Mouse (Mus musculus) myocyte (in vitro differentiated cells): Measurements from ENCODE around the gene Mmp9. TPM values are rescaled to one million over a fixed set of nuclear protein-coding genes. Genes with fewer than 3 reads are reported as not detected.
A peak's percentile ranks its signal among the peaks of the same experiment; 100 is the strongest.

Source experiments
- H3K27me3 ChIP-seq: one replicate; pipeline ENCODE4 v1.6.1; 2011; ENCODE audit not compliant: control insufficient read depth, insufficient read depth, insufficient read length
- H3K36me3 ChIP-seq: one replicate; pipeline ENCODE4 v1.6.1; 2011; ENCODE audit not compliant: control insufficient read depth, insufficient read depth
- H3K4me2 ChIP-seq: one replicate; pipeline ENCODE4 v1.6.1; 2011; ENCODE audit warnings: low read depth, control low read depth
- H3K4me3 ChIP-seq: one replicate; pipeline ENCODE4 v1.5.1; 2011; ENCODE audit warnings: mild to moderate bottlenecking, control low read depth, moderate library complexity
- H3K79me2 ChIP-seq: one replicate; pipeline ENCODE4 v1.6.1; 2011; ENCODE audit not compliant: control insufficient read depth, insufficient read depth
- H3ac ChIP-seq: one replicate; pipeline ENCODE4 v1.6.1; 2011; ENCODE audit not compliant: control insufficient read depth, insufficient read length
- CEBPB ChIP-seq: IDR thresholded peaks from 2 replicates; pipeline ENCODE4 v1.6.1; 2011; ENCODE audit warnings: mild to moderate bottlenecking, moderate library complexity; ENCODE audit not compliant: poor library complexity, insufficient read depth, severe bottlenecking
- E2F4 ChIP-seq: IDR thresholded peaks from one replicate; pipeline ENCODE4 v1.6.1; 2011; ENCODE audit warnings: mild to moderate bottlenecking, control low read depth, moderate library complexity; ENCODE audit not compliant: insufficient read depth
- MAX ChIP-seq: IDR thresholded peaks from one replicate; pipeline ENCODE4 v1.6.1; 2011; ENCODE audit warnings: low read depth, mild to moderate bottlenecking, control low read depth
- MYOD1 ChIP-seq, 3 experiments: IDR thresholded peaks; one replicate each; pipeline ENCODE4 v1.6.1; 2011; ENCODE audit warnings: control low read depth in 2 of 3, low read depth in 2 of 3, mild to moderate bottlenecking in 2 of 3, moderate library complexity in 1 of 3; ENCODE audit not compliant: insufficient read length in 2 of 3, control insufficient read depth in 1 of 3
- MYOG ChIP-seq, 3 experiments: IDR thresholded peaks; one replicate each; pipeline ENCODE4 v1.6.1; 2011; ENCODE audit warnings: control low read depth in 2 of 3, low read depth in 2 of 3, mild to moderate bottlenecking in 2 of 3; ENCODE audit not compliant: insufficient read length in 2 of 3, control insufficient read depth in 1 of 3, insufficient read depth in 1 of 3
- POLR2A ChIP-seq: IDR thresholded peaks from one replicate; pipeline ENCODE4 v1.6.1; 2011; ENCODE audit warnings: low read depth, mild to moderate bottlenecking, control low read depth, moderate library complexity; ENCODE audit not compliant: insufficient read length
- POLR2AphosphoS2 ChIP-seq: IDR thresholded peaks from one replicate; pipeline ENCODE4 v1.6.1; 2011; ENCODE audit warnings: low read depth, control low read depth; ENCODE audit not compliant: insufficient read length
- REST ChIP-seq: IDR thresholded peaks from one replicate; pipeline ENCODE4 v1.6.1; 2011; ENCODE audit warnings: mild to moderate bottlenecking, control low read depth, moderate library complexity; ENCODE audit not compliant: insufficient read depth, insufficient read length
- SRF ChIP-seq: IDR thresholded peaks from one replicate; pipeline ENCODE4 v1.6.1; 2011; ENCODE audit warnings: low read depth; ENCODE audit not compliant: control insufficient read depth, insufficient read length
- TCF12 ChIP-seq: IDR thresholded peaks from one replicate; pipeline ENCODE4 v1.6.1; 2011; ENCODE audit warnings: mild to moderate bottlenecking, control low read depth; ENCODE audit not compliant: poor library complexity, insufficient read depth, severe bottlenecking
- TCF3 ChIP-seq: IDR thresholded peaks from one replicate; pipeline ENCODE4 v1.6.1; 2011; ENCODE audit warnings: low read depth, control low read depth; ENCODE audit not compliant: insufficient read length
- USF1 ChIP-seq: IDR thresholded peaks from one replicate; pipeline ENCODE4 v1.6.1; 2011; ENCODE audit warnings: low read depth, mild to moderate bottlenecking, control low read depth, moderate library complexity
- polyA plus RNA-seq: library from polyadenylated mRNA; unstranded; fragments of >200 nt; fragmentation: generic; extraction: Trizol; gene quantifications from one replicate; pipeline ENCODE4 v1.2.1, GENCODE M21; 2012; ENCODE audit warnings: missing spikeins

Mmp9 gene
- polyA plus RNA-seq, 1 experiment: 1.7 TPM

DNA sequence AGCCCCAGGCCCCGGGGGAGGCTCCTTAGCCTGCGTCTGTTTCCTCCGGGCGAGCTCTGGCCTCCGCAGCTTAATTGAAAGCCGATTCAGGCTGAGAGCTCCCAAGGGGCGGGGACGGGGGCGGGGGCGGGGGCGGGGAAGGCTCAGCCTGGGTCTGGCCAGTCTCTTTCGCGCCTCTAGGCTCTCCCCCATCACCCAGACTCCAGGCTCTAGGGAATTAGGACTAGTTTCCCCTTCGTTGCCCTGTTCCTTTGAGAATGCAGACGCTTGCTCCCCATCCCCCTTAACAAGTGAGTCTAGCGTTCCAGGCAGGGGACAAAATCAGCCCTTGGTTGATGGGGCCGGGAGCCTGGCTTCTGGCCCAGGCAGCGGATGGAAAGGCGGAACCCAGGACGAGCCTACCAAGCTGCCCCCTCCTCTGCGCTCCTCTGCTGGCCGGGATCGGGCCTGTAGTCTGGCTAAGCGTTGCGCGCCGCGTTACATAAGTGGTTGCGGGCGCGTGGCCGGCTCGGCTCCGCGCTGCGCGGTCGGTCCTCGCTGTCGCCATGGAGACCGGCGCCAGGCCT lies 30.1 kb downstream of the Mmp9 start:
- H3ac ChIP-seq: no peak overlapping the region
- H3K79me2 ChIP-seq: no peaks in the 10 kb centered on the region
- H3K27me3 ChIP-seq: peaks cover 59% of the 10 kb centered on the region
- no peaks in the 10 kb centered on the region for H3K36me3 ChIP-seq
- TF ChIP-seq TCF12 (no peak), MYOD1 (IDR thresholded peaks at IDR 0.05; ENCODE audit: control insufficient read depth in 1 of 3, insufficient read length in 2 of 3, low read depth in 2 of 3) (no peak), MYOG (IDR thresholded peaks at IDR 0.05; ENCODE audit: control insufficient read depth in 1 of 3, insufficient read depth in 1 of 3, insufficient read length in 2 of 3, low read depth in 2 of 3) (no peak), CEBPB (no peak), POLR2A (no peak), USF1 (no peak), MAX (no peak), SRF (no peak), E2F4 (no peak), REST (no peak), TCF3 (no peak), POLR2AphosphoS2 (no peak)
- H3K4me3 ChIP-seq: no peak overlapping the region
- no peak overlapping the region for H3K4me2 ChIP-seq

DNA sequence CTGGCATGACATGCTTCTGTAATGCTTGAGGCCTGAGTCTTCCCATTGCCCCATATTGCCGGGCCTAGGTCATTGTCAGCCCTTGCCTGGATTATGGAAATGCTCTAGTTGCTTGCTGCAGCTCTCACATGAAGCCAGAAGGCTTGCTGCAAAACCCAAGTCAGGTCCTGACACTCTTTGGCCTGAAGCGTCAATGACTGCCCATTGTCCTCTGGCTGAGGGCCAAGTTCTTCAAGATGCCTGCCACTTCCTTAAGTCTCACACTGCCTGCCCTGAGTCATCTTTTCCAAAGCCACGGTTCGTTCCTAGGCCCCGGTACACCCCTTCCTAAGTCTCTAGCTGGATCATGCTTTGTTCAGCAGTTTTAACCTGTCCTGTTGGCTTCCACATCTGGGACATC lies 32.1 kb downstream of the Mmp9 start:
- Histone ChIP-seq H3ac (no peak overlapping the region), H3K36me3 (no peaks in the 10 kb centered on the region), H3K4me3 (no peak overlapping the region), H3K79me2 (no peaks in the 10 kb centered on the region), H3K27me3 (peaks cover 67% of the 10 kb centered on the region), H3K4me2 (no peak overlapping the region)
- no peak for TF ChIP-seq REST
- TF ChIP-seq MYOG (IDR thresholded peaks at IDR 0.05; ENCODE audit: control insufficient read depth in 1 of 3, insufficient read depth in 1 of 3, insufficient read length in 2 of 3, low read depth in 2 of 3): no peak
- no peak for TF ChIP-seq USF1
- no peak for TF ChIP-seq E2F4
- no peak for TF ChIP-seq MYOD1 (IDR thresholded peaks at IDR 0.05; ENCODE audit: control insufficient read depth in 1 of 3, insufficient read length in 2 of 3, low read depth in 2 of 3)
- no peak for TF ChIP-seq CEBPB
- no peak for TF ChIP-seq TCF12
- TF ChIP-seq POLR2AphosphoS2: no peak
- TF ChIP-seq TCF3: no peak
- no peak for TF ChIP-seq MAX
- no peak for TF ChIP-seq POLR2A
- no peak for TF ChIP-seq SRF

DNA sequence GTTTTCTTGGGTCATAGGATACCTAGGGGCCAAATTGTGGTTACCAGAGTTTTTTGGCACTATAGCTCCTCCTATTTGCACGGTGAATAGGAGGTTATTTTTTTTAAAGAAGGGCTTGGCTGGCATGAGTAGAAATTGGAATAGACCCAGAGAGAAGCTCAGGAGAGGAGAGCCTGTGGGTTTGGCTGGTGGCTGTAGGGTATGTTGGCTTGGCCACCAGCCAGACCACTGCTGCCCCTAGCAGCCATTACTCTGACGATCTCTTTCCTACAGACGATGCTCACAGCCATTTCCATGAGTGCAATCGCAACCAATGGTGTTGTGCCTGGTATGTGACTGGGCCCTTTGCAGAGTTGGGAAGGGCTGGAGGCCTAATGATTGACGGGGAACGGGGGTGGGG lies 35.0 kb downstream of the Mmp9 start:
- Histone ChIP-seq H3ac (no peak overlapping the region), H3K36me3 (no peaks in the 10 kb centered on the region), H3K27me3 (peaks cover 37% of the 10 kb centered on the region), H3K4me2 (no peak overlapping the region), H3K79me2 (no peaks in the 10 kb centered on the region), H3K4me3 (no peak overlapping the region)
- TF ChIP-seq MAX (no peak), E2F4 (no peak), POLR2A (no peak), TCF3 (no peak), MYOD1 (IDR thresholded peaks at IDR 0.05; ENCODE audit: control insufficient read depth in 1 of 3, insufficient read length in 2 of 3, low read depth in 2 of 3) (no peak), POLR2AphosphoS2 (no peak), CEBPB (no peak), SRF (no peak), REST (no peak), TCF12 (no peak), USF1 (no peak), MYOG (IDR thresholded peaks at IDR 0.05; ENCODE audit: control insufficient read depth in 1 of 3, insufficient read depth in 1 of 3, insufficient read length in 2 of 3, low read depth in 2 of 3) (no peak)

DNA sequence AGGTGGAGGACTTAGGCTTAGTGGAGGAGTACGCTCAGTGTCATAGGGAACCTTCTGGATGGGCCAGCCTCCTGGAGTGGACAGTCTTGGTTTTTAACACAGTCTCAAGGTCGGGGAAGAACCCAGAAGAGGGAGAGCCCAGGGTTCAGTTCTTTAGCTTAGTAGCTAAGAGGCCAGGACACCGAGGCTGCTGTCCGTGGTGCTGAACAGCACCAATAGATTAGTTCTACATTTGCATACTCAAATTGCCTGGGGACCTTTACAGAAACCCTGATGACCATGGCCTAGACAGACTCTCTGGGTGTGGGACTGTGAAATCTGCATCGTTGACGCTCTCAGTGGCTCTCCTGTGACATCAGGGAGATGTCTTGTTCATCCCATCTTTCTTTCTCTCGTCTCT lies 39.2 kb downstream of the Mmp9 start:
- peaks cover 30% of the 10 kb centered on the region for H3K27me3 ChIP-seq
- H3K4me3 ChIP-seq: no peak overlapping the region
- no peaks in the 10 kb centered on the region for H3K36me3 ChIP-seq
- TF ChIP-seq E2F4 (no peak), MAX (no peak), MYOG (IDR thresholded peaks at IDR 0.05; ENCODE audit: control insufficient read depth in 1 of 3, insufficient read depth in 1 of 3, insufficient read length in 2 of 3, low read depth in 2 of 3) (no peak), POLR2A (no peak), TCF12 (no peak), REST (peak; percentile 86)
- H3K4me2 ChIP-seq: no peak overlapping the region
- no peaks in the 10 kb centered on the region for H3K79me2 ChIP-seq
- H3ac ChIP-seq: no peak overlapping the region

DNA sequence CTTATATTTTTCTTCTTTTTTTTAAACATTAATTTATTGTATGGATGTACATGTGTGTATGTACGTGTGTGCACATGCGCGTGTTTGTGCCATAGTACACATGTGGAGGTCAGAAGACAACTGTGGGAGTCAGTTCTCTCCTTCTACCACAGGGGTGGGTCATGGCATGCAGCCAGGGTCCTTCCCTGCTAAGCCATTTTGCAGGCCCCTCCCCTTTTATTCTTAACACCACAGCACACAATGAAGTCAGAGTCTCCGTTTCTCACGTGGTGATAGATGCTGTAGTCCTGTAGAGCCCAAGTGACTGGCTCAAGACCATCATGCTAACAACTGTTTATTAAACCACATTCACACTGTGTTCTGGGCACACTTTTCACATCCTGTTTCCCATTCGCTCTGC lies 45.4 kb downstream of the Mmp9 start:
- TF ChIP-seq SRF: no peak
- TF ChIP-seq CEBPB: no peak
- TF ChIP-seq REST: no peak
- TF ChIP-seq POLR2A: no peak
- TF ChIP-seq POLR2AphosphoS2: no peak
- TF ChIP-seq MYOD1 (IDR thresholded peaks at IDR 0.05; ENCODE audit: control insufficient read depth in 1 of 3, insufficient read length in 2 of 3, low read depth in 2 of 3): no peak
- no peak for TF ChIP-seq MAX
- H3K27me3 ChIP-seq: peaks cover 64% of the 10 kb centered on the region
- no peak overlapping the region for H3ac ChIP-seq
- H3K4me3 ChIP-seq: no peak overlapping the region
- no peaks in the 10 kb centered on the region for H3K36me3 ChIP-seq
- no peak overlapping the region for H3K4me2 ChIP-seq
- H3K79me2 ChIP-seq: no peaks in the 10 kb centered on the region
